Mouse (Mus musculus) CD4-positive helper T cell, adult 2 months (primary cell): ENCODE results near the gene Fndc4.

Experiments
- DNase-seq: peaks from one replicate; pipeline ENCODE4 v3.0.0-alpha.2; 2012; ENCODE audit warnings: low read depth, missing footprints, low spot score

Fndc4 gene

DNA sequence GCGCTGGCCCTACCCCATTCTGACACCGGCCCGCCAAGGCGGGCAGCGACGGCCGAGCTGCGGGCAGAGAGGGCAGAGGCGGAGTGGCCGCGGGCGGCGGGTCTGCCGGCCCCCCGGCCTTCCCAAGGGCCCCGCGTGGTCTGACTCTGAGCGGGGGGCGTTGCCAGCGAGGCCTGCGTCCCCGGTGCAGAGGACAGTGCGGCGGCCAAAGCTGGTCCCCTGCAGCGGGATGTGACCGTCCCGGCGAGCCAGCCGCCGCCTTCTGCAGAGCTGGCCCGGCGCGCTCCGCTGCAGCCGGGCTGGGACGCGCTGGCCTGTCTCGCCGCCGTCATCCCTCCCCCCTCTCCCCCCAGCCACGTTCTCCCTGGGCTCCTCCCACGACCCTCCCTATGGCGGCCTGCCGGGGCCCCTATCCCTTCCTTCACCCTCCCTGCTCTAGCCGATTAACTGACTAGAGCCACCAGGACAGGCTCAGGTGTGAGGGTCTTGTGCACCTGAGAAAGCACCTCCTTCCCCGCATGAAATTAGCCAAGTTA lies at the start of gene Fndc4:
Gene Fndc4 (minus strand): TSS at position 475 of the 536 bp plus-strand sequence.
- peak; percentile 25 for DNase-seq

DNA sequence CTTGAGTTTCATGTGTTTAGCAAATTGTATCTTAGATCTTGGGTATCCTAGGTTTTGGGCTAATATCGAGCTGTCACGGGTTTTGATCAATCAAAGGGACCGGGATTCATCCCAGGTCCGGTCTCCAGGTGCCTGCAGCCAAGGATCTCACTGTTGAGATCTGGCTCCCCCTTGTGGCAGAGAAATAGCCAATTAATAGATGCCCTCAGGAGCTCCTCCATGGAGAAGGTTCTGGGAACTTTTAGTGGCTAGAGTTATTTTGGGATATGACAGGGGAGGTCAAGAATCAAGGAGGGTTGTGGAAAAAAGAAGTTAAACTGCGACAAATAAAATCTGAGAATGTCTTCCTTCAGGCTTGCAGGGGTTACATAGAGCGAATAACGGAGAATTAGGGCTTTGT lies 32.4 kb upstream of the Fndc4 start:
- peak; percentile 53 for DNase-seq

- peak; percentile 22 for DNase-seq
Observed at GRCm38 (mm10) chr5:31326850-31327249, 31.0 kb upstream of the Fndc4 start.

GRCm38 (mm10) chr5:31324085-31324484 lies 28.2 kb upstream of the Fndc4 start:
- no peak for DNase-seq

DNA sequence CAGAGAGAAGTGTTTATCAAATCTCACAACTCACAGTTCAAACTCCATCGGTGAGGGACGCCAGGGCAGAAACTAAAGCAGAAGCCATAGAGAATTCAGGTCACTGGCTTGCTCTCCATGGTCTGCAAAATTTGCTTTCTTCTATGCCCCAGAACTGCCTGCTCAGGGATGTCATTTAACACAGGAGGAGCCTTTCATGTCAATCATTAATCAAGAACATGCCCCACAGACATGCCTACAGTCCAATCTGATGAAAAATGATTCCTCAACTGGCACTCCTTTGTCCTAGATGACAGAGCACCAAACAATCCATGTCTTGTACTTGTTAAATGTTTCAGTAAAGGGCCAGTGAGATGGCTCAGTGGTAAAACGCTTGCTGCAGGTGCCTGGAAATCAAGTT lies 26.9 kb upstream of the Fndc4 start:
- DNase-seq, result no peak

DNA sequence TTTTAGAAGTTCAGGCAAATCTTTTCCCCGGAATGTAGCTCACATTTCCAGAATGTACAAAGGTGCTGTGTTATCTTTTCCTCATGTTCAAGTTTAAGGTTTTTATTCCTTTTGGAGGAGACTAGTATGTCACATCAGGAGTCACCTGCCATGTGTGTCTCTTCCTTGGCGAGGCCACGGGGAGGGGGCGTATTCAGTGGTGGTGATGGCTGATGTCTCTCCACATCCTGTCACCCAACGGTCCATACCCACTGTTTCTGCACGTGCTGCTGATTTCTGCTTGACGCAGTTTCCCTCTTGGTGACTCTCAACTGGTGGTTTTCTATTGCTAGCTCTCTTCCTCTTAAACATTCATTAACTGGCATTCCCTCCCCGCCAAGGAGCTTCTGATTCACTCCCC lies 16.9 kb upstream of the Fndc4 start:
- DNase-seq, result no peak

GRCm38 (mm10) chr5:31303093-31303492 lies 7.2 kb upstream of the Fndc4 start:
- DNase-seq, result no peak

DNA sequence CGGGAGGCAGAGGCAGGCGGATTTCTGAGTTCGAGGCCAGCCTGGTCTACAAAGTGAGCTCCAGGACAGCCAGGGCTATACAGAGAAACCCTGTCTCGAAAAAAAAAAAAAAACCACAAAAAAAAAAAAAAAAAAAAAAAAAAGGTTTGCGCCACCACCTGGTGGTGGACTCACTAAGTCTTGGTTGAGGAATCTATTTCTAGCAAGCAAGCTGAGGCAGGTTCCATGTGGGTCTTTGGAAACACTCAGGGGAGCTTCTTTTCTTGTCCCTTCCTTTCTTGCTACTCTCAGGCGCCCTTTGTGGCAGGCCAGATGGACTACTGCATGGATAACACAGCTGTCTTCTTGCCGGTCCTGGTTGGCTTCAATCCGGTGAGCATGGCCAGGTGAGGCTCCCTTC lies 6.0 kb upstream of the Fndc4 start:
- DNase-seq, result no peak

- no peak for DNase-seq
Observed at GRCm38 (mm10) chr5:31298486-31298885, 2.6 kb upstream of the Fndc4 start.

DNA sequence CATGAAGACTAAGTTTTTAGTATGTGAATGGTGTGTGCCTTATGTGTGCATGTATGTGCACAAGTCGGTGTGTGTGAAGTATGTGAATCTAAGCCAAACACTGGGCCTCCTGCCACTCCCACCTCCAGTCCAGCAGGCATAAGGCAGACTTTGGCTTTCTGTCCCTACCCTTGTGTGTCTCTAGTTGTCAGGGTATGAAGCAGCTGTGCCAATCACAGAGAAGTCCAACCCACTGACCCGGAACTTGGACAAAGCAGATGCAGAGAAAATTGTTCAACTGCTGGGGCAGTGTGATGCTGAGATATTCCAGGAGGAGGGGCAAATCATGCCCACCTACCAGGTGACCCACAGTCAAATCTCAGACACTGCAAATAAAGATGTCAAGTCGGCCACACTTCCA lies 2.1 kb upstream of the Fndc4 start:
- DNase-seq, result no peak

DNA sequence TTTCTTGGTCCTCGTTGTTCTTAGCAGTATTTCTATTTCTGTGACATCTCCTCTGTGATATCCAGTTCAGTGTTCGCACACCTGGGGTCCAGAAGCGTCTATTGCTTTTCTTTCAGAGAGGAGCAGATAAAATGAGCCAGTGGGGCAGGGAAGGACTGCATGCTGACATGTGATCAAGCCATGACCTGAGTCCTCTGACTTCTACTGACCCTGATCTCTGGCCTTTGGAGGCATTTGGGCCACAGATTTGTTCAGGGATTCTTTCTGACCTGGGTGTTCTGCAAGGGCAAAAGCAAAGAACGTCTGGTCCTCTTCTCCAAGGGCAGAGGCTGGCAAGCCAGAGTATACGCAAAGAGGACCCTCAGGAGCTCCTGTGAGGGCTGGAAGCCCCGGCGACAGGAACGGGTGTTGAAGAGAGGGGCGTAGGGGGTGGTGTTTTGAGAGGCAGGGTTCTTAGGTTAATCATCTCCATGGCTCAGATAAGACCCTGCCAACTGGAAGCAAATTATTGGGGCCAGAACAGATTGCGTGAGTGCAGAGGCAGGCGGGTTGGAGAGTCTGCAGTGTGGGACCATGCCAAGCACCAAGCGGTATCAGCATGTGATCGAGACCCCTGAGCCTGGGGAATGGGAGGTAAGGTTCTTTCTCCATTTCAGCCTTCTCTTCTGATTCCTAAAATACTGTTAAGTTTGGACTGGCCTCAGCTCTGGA lies 1.3 kb upstream of the Fndc4 start, which contains the start of gene Gckr:
Gene Gckr (plus strand): TSS at position 397 of the 711 bp plus-strand sequence.
- DNase-seq, result no peak

DNA sequence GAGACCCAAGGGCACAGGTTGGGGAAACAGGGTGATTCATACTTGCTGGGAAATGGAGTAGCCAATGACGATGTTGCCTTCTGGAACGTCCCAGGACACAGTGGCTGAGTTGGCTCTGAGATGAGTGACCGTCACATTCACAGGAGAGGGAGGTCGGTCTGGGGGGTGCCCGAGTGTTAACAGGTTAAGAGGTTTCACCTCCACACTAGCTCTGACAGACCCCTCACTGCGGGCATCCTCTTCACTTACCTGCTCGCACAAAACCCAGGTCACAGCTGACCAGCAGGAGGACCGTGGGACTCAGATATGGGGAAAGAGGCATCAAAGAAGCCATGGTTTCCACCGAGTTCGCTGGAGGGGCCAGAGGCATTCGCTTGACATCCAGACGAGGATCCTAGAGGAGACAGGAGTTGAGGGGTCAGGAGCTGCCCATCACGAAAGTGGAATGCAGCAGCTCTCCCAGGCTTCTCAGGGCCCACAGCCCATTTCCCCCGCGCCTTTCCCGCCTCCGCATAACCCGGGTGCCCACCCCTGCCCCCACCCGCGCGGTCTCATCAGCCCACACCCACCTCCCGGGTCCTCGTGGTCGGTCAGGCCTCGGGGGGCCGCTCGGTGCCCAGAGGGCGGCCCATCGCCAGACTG lies 795 bp downstream of the Fndc4 start:
- no peak for DNase-seq

GRCm38 (mm10) chr5:31291361-31291688 lies 4.6 kb downstream of the Fndc4 start:
- DNase-seq, result no peak

DNA sequence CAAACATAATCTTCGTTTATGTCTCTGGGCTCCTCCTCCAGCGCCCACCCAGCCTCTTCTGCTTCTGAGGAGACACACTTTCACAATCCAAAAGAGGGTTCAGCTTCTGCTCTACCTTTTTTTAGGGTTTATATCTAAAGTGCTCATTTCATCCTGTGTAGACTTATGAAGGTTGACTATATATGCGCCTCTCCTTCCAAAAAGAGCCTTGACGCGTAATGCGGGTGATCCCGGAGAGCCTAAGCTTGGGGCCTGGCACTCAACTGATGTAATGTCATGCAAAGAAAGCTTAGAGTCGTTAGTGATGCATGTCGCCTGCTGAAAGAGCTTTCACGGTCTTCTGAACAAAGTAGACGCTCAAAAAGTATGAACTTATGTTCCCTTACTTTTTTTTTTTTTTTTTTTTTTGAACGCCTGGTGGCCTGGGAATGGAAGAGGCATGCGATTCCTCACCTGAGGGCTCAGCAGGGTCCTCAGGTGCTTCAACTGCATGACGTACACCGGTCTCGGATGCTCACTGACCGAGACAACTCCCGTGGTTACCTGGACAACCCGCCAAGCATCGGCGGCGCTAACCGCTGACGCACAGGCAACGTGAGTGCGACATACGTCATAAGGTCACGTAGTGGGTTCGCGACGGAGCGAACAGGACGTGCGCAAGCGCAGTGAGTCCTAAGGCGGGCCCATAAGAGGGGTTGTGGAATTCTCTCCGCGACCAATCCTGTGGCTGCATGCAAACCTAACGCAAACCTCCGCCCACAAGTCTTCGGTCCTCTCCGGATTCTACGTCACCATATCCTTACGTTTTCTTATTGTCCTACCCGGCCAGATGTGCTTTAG lies 5.1 kb downstream of the Fndc4 start, which contains the start of gene Ift172:
Gene Ift172 (minus strand): TSS at position 596 of the 840 bp plus-strand sequence.
- peak; percentile 99 for DNase-seq

GRCm38 (mm10) chr5:31289626-31290230 lies 6.2 kb downstream of the Fndc4 start:
- peak; percentile 35 for DNase-seq

GRCm38 (mm10) chr5:31288655-31289054 lies 7.2 kb downstream of the Fndc4 start:
- no peak for DNase-seq

DNA sequence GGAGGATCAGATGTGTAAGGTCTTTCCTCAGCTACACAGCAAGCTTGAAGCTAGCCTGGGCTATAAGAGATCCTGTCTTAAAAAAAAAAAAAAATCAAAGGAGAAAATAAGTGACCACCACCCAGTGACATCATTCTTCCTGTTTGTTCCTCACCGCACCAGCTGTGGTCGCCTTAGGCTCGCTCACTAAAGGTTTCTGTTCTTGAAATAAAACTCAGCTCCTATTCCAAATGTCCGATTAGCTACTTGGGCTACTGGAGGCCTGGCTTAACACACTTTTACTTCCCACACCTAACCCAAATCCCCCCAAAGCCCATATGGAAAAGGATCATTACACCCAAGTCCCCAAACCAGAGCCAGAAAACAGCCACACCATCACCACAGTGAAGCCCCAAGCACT lies 7.7 kb downstream of the Fndc4 start:
- DNase-seq, result no peak

GRCm38 (mm10) chr5:31279245-31279988 lies 16.5 kb downstream of the Fndc4 start:
- peak; percentile 36 for DNase-seq

GRCm38 (mm10) chr5:31273018-31273417 lies 22.9 kb downstream of the Fndc4 start:
- DNase-seq, result no peak

DNA sequence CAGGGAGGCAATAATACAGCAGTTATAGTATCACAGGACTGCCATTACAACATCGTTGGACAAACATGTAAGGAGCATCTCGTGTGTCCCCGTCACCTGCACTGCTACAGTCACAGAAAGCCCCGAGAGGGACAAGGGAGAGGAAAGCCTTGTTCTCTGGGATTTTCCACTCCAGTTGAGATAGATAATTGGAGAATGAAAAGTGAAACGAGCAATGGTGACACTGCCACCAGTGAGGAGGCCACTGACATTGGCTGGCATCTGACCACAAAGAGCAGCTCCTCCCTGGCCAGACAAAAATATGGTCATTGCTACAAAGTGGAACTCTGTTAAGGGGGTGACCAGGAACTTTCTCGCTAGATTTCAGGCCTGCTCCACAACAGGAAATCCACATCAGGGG lies 28.2 kb downstream of the Fndc4 start:
- DNase-seq, result no peak

GRCm38 (mm10) chr5:31266101-31266500 lies 29.8 kb downstream of the Fndc4 start:
- no peak for DNase-seq
